Mouse (Mus musculus) forebrain, embryonic 12.5 days (tissue): ENCODE data around the gene Gm13694. TPM values are rescaled to one million over a fixed set of nuclear protein-coding genes. Genes with fewer than 3 reads are reported as not detected.
A peak's percentile ranks its signal among the peaks of the same experiment; 100 is the strongest.
"Not testable (repeated sequence)": the region's sequence is repeated elsewhere in the genome, so short reads cannot be mapped to it uniquely, and the experiment has no call there.

Experiments used
- ATAC-seq: fragments of 200-750 bp; cut with Nextera tagmentation; 2 replicates; pipeline ENCODE4 v1.8.0; 2017; ENCODE audit warnings: moderate TSS enrichment; ENCODE audit not compliant: low FRiP score
- H3K27ac ChIP-seq: fragments of 300-500 bp; sonication (generic); 2 replicates; pipeline ENCODE4 v1.5.1; 2016; ENCODE audit warnings: mild to moderate bottlenecking
- H3K27me3 ChIP-seq: fragments of 300-500 bp; sonication (generic); 2 replicates; pipeline ENCODE4 v1.6.1; 2016; ENCODE audit warnings: mild to moderate bottlenecking
- H3K36me3 ChIP-seq: fragments of 300-500 bp; sonication (generic); replicated peaks from 2 replicates; pipeline ENCODE4 v1.6.1; 2016; ENCODE audit warnings: mild to moderate bottlenecking
- H3K4me1 ChIP-seq: fragments of 300-500 bp; sonication (generic); 2 replicates; pipeline ENCODE4 v1.6.1; 2016
- H3K4me2 ChIP-seq: fragments of 300-500 bp; sonication (generic); 2 replicates; pipeline ENCODE4 v1.6.1; 2016; ENCODE audit warnings: mild to moderate bottlenecking, moderate library complexity
- H3K4me3 ChIP-seq: fragments of 300-500 bp; sonication (generic); replicated peaks from 2 replicates; pipeline ENCODE4 v1.5.1; 2016; ENCODE audit warnings: mild to moderate bottlenecking
- H3K9ac ChIP-seq: fragments of 300-500 bp; sonication (generic); 2 replicates; pipeline ENCODE4 v1.6.1; 2016; ENCODE audit warnings: mild to moderate bottlenecking
- H3K9me3 ChIP-seq: fragments of 300-500 bp; sonication (generic); 2 replicates; pipeline ENCODE4 v1.6.1; 2016
- WGBS: fragments of 180-500 bp; shearing (Covaris S2); methylation state at CpG from one replicate; pipeline ENCODE4 v1.1.7; 2016; 5-methylcytosine and 5-hydroxymethylcytosine counted together
- polyA plus RNA-seq: library from polyadenylated mRNA; unstranded; fragments of >200 nt; fragmentation: Nextera tagmentation; extraction: Ambion mirVana; gene quantifications from 2 replicates; pipeline ENCODE4 v1.2.1, GENCODE M21; 2016

The Gm13694 gene
- polyA plus RNA-seq = not detected in 2 replicates

GRCm38 (mm10) chr2:83978633-83979032 lies at the start of gene Gm13694:
TSS of gene Gm13694 (plus strand) at chr2:83978933.
- not testable (repeated sequence) for H3K36me3 ChIP-seq, ATAC-seq, H3K27ac ChIP-seq, H3K9ac ChIP-seq, H3K9me3 ChIP-seq, H3K4me1 ChIP-seq, H3K4me2 ChIP-seq, H3K27me3 ChIP-seq, H3K4me3 ChIP-seq
- WGBS = no CpG with 5 or more reads among the region's 6 CpGs

- no peaks in the 10 kb centered on the region for H3K36me3 ChIP-seq
These were observed 49.1 kb upstream of the Gm13694 start for GRCm38 (mm10) chr2:83929478-83930088.

GRCm38 (mm10) chr2:83940931-83941361 lies 37.8 kb upstream of the Gm13694 start, which contains the start of gene Zswim2:
TSS of gene Zswim2 (minus strand) at chr2:83941228.
- H3K9ac ChIP-seq = no peak within 1 kb of the TSS
- H3K36me3 ChIP-seq = no peaks in the 10 kb centered on the region
- no peaks in the 10 kb centered on the region for H3K27me3 ChIP-seq
- WGBS = under 1% methylated on average over 20 of the region's 20 CpGs
- peak; percentile 98 for ATAC-seq
- peaks cover 4% of the 10 kb centered on the region; the same call in 1 of the 2 replicates for H3K4me1 ChIP-seq
- no peaks in the 10 kb centered on the region for H3K9me3 ChIP-seq
- peak within 1 kb of the TSS; percentile 35 for H3K4me3 ChIP-seq
- peak within 1 kb of the TSS; percentile 5; the same call in 1 of the 2 replicates for H3K27ac ChIP-seq
- peak within 1 kb of the TSS; percentile 51 for H3K4me2 ChIP-seq

More at GRCm38 (mm10) chr2:83929478-83930088, 49.1 kb upstream of the Gm13694 start:
- H3K4me1 ChIP-seq = no peaks in the 10 kb centered on the region
- no peak overlapping the region for H3K4me3 ChIP-seq
- no peak for ATAC-seq
- H3K4me2 ChIP-seq = no peak overlapping the region
- H3K9ac ChIP-seq = no peak overlapping the region
- H3K27me3 ChIP-seq = no peaks in the 10 kb centered on the region
- no peak overlapping the region for H3K27ac ChIP-seq
- no peaks in the 10 kb centered on the region for H3K9me3 ChIP-seq
- WGBS = 63% methylated on average over 2 of the region's 2 CpGs

GRCm38 (mm10) chr2:83941378-83941777 lies 37.4 kb upstream of the Gm13694 start:
- Histone ChIP-seq H3K27me3 (no peaks in the 10 kb centered on the region), H3K4me3 (peak overlapping the region; percentile 35), H3K4me1 (peaks cover 4% of the 10 kb centered on the region; the same call in 1 of the 2 replicates), H3K9ac (no peak overlapping the region), H3K4me2 (peak overlapping the region; percentile 51), H3K9me3 (no peaks in the 10 kb centered on the region), H3K36me3 (no peaks in the 10 kb centered on the region), H3K27ac (no peak overlapping the region)
- ATAC-seq = peak; percentile 53; the same call in 1 of the 2 replicates
- WGBS = 45% methylated on average over 3 of the region's 3 CpGs

- Histone ChIP-seq H3K36me3 (no peaks in the 10 kb centered on the region), H3K4me3 (no peak overlapping the region), H3K9me3 (no peaks in the 10 kb centered on the region), H3K4me2 (no peak overlapping the region), H3K27me3 (no peaks in the 10 kb centered on the region), H3K4me1 (peaks cover 4% of the 10 kb centered on the region; the same call in 1 of the 2 replicates), H3K27ac (no peak overlapping the region), H3K9ac (no peak overlapping the region)
- 81% methylated on average over 4 of the region's 4 CpGs for WGBS
- no peak for ATAC-seq
These were observed 36.9 kb upstream of the Gm13694 start for GRCm38 (mm10) chr2:83941792-83942191.

GRCm38 (mm10) chr2:83955393-83955792 lies 23.3 kb upstream of the Gm13694 start, which contains the start of gene Gm13698:
TSS of gene Gm13698 (plus strand) at chr2:83955693.
- no CpG with 5 or more reads among the region's 6 CpGs for WGBS
- not testable (repeated sequence) for H3K4me2 ChIP-seq, H3K36me3 ChIP-seq, H3K4me3 ChIP-seq, H3K4me1 ChIP-seq, H3K27ac ChIP-seq, H3K9ac ChIP-seq, ATAC-seq, H3K9me3 ChIP-seq, H3K27me3 ChIP-seq

GRCm38 (mm10) chr2:83961203-83961602 lies 17.5 kb upstream of the Gm13694 start, which contains the start of gene Gm13693:
TSS of gene Gm13693 (plus strand) at chr2:83961503.
- H3K4me3 ChIP-seq, H3K9ac ChIP-seq, H3K36me3 ChIP-seq, H3K4me1 ChIP-seq, H3K27me3 ChIP-seq, H3K9me3 ChIP-seq, H3K27ac ChIP-seq, H3K4me2 ChIP-seq, ATAC-seq: not testable (repeated sequence)
- no CpG with 5 or more reads among the region's 6 CpGs for WGBS

- H3K4me1 ChIP-seq, H3K4me2 ChIP-seq, H3K9me3 ChIP-seq, ATAC-seq, H3K27me3 ChIP-seq, H3K9ac ChIP-seq, H3K27ac ChIP-seq, H3K4me3 ChIP-seq, H3K36me3 ChIP-seq: not testable (repeated sequence)
- no CpG with 5 or more reads among the region's 6 CpGs for WGBS
These were observed 11.7 kb upstream of the Gm13694 start, which contains the start of gene Gm13695 for GRCm38 (mm10) chr2:83967013-83967412. TSS of gene Gm13695 (plus strand) at chr2:83967313.

GRCm38 (mm10) chr2:83972823-83973222 lies 5.9 kb upstream of the Gm13694 start, which contains the start of gene Gm13696:
TSS of gene Gm13696 (plus strand) at chr2:83973123.
- not testable (repeated sequence) for H3K27me3 ChIP-seq, H3K4me2 ChIP-seq, H3K9ac ChIP-seq, ATAC-seq, H3K9me3 ChIP-seq, H3K36me3 ChIP-seq, H3K4me1 ChIP-seq, H3K4me3 ChIP-seq, H3K27ac ChIP-seq
- no CpG with 5 or more reads among the region's 6 CpGs for WGBS

GRCm38 (mm10) chr2:83984443-83984842 lies 5.7 kb downstream of the Gm13694 start, which contains the start of gene Gm13697:
TSS of gene Gm13697 (plus strand) at chr2:83984743.
- not testable (repeated sequence) for H3K27ac ChIP-seq, H3K4me3 ChIP-seq, ATAC-seq, H3K27me3 ChIP-seq, H3K9ac ChIP-seq, H3K36me3 ChIP-seq, H3K4me2 ChIP-seq, H3K4me1 ChIP-seq, H3K9me3 ChIP-seq
- no CpG with 5 or more reads among the region's 6 CpGs for WGBS

- not testable (repeated sequence) for H3K4me3 ChIP-seq, H3K9me3 ChIP-seq, H3K4me1 ChIP-seq, ATAC-seq, H3K27me3 ChIP-seq, H3K27ac ChIP-seq, H3K9ac ChIP-seq, H3K36me3 ChIP-seq, H3K4me2 ChIP-seq
- WGBS = no CpG with 5 or more reads among the region's 6 CpGs
These were observed 11.5 kb downstream of the Gm13694 start, which contains the start of gene Gm13691 for GRCm38 (mm10) chr2:83990253-83990652. TSS of gene Gm13691 (plus strand) at chr2:83990553.

GRCm38 (mm10) chr2:83993639-83994255 lies 15.0 kb downstream of the Gm13694 start:
- H3K36me3 ChIP-seq, ATAC-seq, H3K4me2 ChIP-seq, H3K27me3 ChIP-seq, H3K4me1 ChIP-seq, H3K9me3 ChIP-seq, H3K4me3 ChIP-seq, H3K9ac ChIP-seq, H3K27ac ChIP-seq: not testable (repeated sequence)
- 75% methylated on average over 8 of the region's 9 CpGs for WGBS
